Mouse (Mus musculus): Measurements from ENCODE around the gene Thumpd3. TPM values are rescaled to one million over a fixed set of nuclear protein-coding genes. Genes with fewer than 3 reads are reported as not detected.

The Thumpd3 gene
- polyA plus RNA-seq, 1 experiment from 2014 or later: 54.8 TPM

GRCm38 (mm10) chr6:113041215-113041990 is 4.6 kb upstream of the Thumpd3 start:
- Histone ChIP-seq H3K27me3 (ENCODE audit: insufficient read depth, poor library complexity, severe bottlenecking) (no peaks in the 10 kb centered on the region), H3K27ac (no peak overlapping the region), H3K4me1 (peaks cover 17% of the 10 kb centered on the region), H3K36me3 (no peaks in the 10 kb centered on the region), H3K4me3 (no peak overlapping the region), H3K9me3 (no peaks in the 10 kb centered on the region)
- DNase-seq (ENCODE audit: low spot score): peak; percentile 14
- 75% methylated on average over 11 of the region's 11 CpGs for WGBS

- Histone ChIP-seq H3K4me1 (peaks cover 20% of the 10 kb centered on the region), H3K4me3 (peak overlapping the region; percentile 76), H3K27me3 (ENCODE audit: insufficient read depth, poor library complexity, severe bottlenecking) (no peaks in the 10 kb centered on the region), H3K36me3 (peaks cover 21% of the 10 kb centered on the region), H3K9me3 (no peaks in the 10 kb centered on the region), H3K27ac (peak overlapping the region; percentile 92)
- DNase-seq (ENCODE audit: low spot score): peak; percentile 76
- under 1% methylated on average over 11 of the region's 11 CpGs for whole genome bisulfite sequencing
These were observed 450 bp upstream of the Thumpd3 start for GRCm38 (mm10) chr6:113045575-113045974.

GRCm38 (mm10) chr6:113047016-113047746 is 1.2 kb downstream of the Thumpd3 start:
- Histone ChIP-seq H3K9me3 (no peaks in the 10 kb centered on the region), H3K27ac (peak overlapping the region; percentile 92), H3K4me1 (peaks cover 20% of the 10 kb centered on the region), H3K36me3 (peaks cover 36% of the 10 kb centered on the region), H3K27me3 (ENCODE audit: insufficient read depth, poor library complexity, severe bottlenecking) (no peaks in the 10 kb centered on the region), H3K4me3 (peak overlapping the region; percentile 76)
- WGBS: 63% methylated on average over 15 of the region's 15 CpGs
- no peak for DNase-seq (ENCODE audit: low spot score)

GRCm38 (mm10) chr6:113048371-113048770 is 2.3 kb downstream of the Thumpd3 start:
- Histone ChIP-seq H3K36me3 (peaks cover 46% of the 10 kb centered on the region), H3K27me3 (ENCODE audit: insufficient read depth, poor library complexity, severe bottlenecking) (no peaks in the 10 kb centered on the region), H3K4me3 (no peak overlapping the region), H3K27ac (no peak overlapping the region), H3K9me3 (no peaks in the 10 kb centered on the region), H3K4me1 (peaks cover 20% of the 10 kb centered on the region)
- 92% methylated on average over 2 of the region's 2 CpGs for WGBS
- DNase-seq (ENCODE audit: low spot score): no peak

- H3K4me3 ChIP-seq: no peak overlapping the region
- DNase-seq (ENCODE audit: low spot score): no peak
- H3K4me1 ChIP-seq: peaks cover 20% of the 10 kb centered on the region
- WGBS: 84% methylated on average over 3 of the region's 3 CpGs
- H3K9me3 ChIP-seq: no peaks in the 10 kb centered on the region
- no peaks in the 10 kb centered on the region for H3K27me3 ChIP-seq (ENCODE audit: insufficient read depth, poor library complexity, severe bottlenecking)
- peaks cover 54% of the 10 kb centered on the region for H3K36me3 ChIP-seq
- H3K27ac ChIP-seq: no peak overlapping the region
These were observed 3.1 kb downstream of the Thumpd3 start for GRCm38 (mm10) chr6:113049159-113049558.

- Histone ChIP-seq H3K4me3 (no peak overlapping the region), H3K4me1 (no peaks in the 10 kb centered on the region), H3K27me3 (ENCODE audit: insufficient read depth, poor library complexity, severe bottlenecking) (no peaks in the 10 kb centered on the region), H3K27ac (no peak overlapping the region), H3K9me3 (no peaks in the 10 kb centered on the region), H3K36me3 (peaks cover 89% of the 10 kb centered on the region)
- DNase-seq (ENCODE audit: low spot score): no peak
- 76% methylated on average over 3 of the region's 3 CpGs for WGBS
These were observed 6.9 kb downstream of the Thumpd3 start for GRCm38 (mm10) chr6:113052972-113053371.

GRCm38 (mm10) chr6:113054552-113055107 is 8.6 kb downstream of the Thumpd3 start:
- DNase-seq (ENCODE audit: low spot score): no peak
- Histone ChIP-seq H3K27ac (no peak overlapping the region), H3K4me3 (no peak overlapping the region), H3K27me3 (ENCODE audit: insufficient read depth, poor library complexity, severe bottlenecking) (no peaks in the 10 kb centered on the region), H3K9me3 (no peaks in the 10 kb centered on the region), H3K36me3 (peaks cover 88% of the 10 kb centered on the region), H3K4me1 (no peaks in the 10 kb centered on the region)
- WGBS: 87% methylated on average over 6 of the region's 6 CpGs

GRCm38 (mm10) chr6:113060892-113061563 is 15.0 kb downstream of the Thumpd3 start:
- WGBS: 77% methylated on average over 1 of the region's 1 CpGs
- peaks cover 90% of the 10 kb centered on the region for H3K36me3 ChIP-seq

GRCm38 (mm10) chr6:113062253-113062652 is 16.2 kb downstream of the Thumpd3 start:
- 77% methylated on average over 3 of the region's 3 CpGs for WGBS
- Histone ChIP-seq H3K27ac (no peak overlapping the region), H3K36me3 (peaks cover 92% of the 10 kb centered on the region), H3K27me3 (ENCODE audit: insufficient read depth, poor library complexity, severe bottlenecking) (no peaks in the 10 kb centered on the region), H3K4me1 (no peaks in the 10 kb centered on the region), H3K4me3 (no peak overlapping the region), H3K9me3 (no peaks in the 10 kb centered on the region)
- no peak for DNase-seq (ENCODE audit: low spot score)

More at GRCm38 (mm10) chr6:113060892-113061563, 15.0 kb downstream of the Thumpd3 start:
- H3K9me3 ChIP-seq: no peaks in the 10 kb centered on the region
- H3K4me1 ChIP-seq: no peaks in the 10 kb centered on the region
- DNase-seq (ENCODE audit: low spot score): no peak
- H3K27me3 ChIP-seq (ENCODE audit: insufficient read depth, poor library complexity, severe bottlenecking): no peaks in the 10 kb centered on the region
- no peak overlapping the region for H3K27ac ChIP-seq
- no peak overlapping the region for H3K4me3 ChIP-seq

GRCm38 (mm10) chr6:113063363-113063762 is 17.3 kb downstream of the Thumpd3 start:
- 81% methylated on average over 10 of the region's 10 CpGs for WGBS
- H3K36me3 ChIP-seq: peaks cover 95% of the 10 kb centered on the region
- no peak overlapping the region for H3K4me3 ChIP-seq
- DNase-seq (ENCODE audit: low spot score): no peak
- no peak overlapping the region for H3K27ac ChIP-seq
- H3K9me3 ChIP-seq: no peaks in the 10 kb centered on the region
- H3K27me3 ChIP-seq (ENCODE audit: insufficient read depth, poor library complexity, severe bottlenecking): no peaks in the 10 kb centered on the region
- no peaks in the 10 kb centered on the region for H3K4me1 ChIP-seq

- peaks cover 92% of the 10 kb centered on the region for H3K36me3 ChIP-seq
- no peak overlapping the region for H3K4me3 ChIP-seq
- H3K4me1 ChIP-seq: no peaks in the 10 kb centered on the region
- 87% methylated on average over 3 of the region's 3 CpGs for WGBS
- H3K9me3 ChIP-seq: no peaks in the 10 kb centered on the region
- H3K27ac ChIP-seq: no peak overlapping the region
- no peak for DNase-seq (ENCODE audit: low spot score)
- no peaks in the 10 kb centered on the region for H3K27me3 ChIP-seq (ENCODE audit: insufficient read depth, poor library complexity, severe bottlenecking)
These were observed 19.2 kb downstream of the Thumpd3 start for GRCm38 (mm10) chr6:113065186-113065585.

- 96% methylated on average over 1 of the region's 1 CpGs for WGBS
- H3K4me3 ChIP-seq: no peak overlapping the region
- H3K27me3 ChIP-seq (ENCODE audit: insufficient read depth, poor library complexity, severe bottlenecking): no peaks in the 10 kb centered on the region
- H3K36me3 ChIP-seq: peaks cover 59% of the 10 kb centered on the region
- H3K4me1 ChIP-seq: no peaks in the 10 kb centered on the region; the same call in 1 of the 2 replicates
- no peak overlapping the region for H3K27ac ChIP-seq
- DNase-seq (ENCODE audit: low spot score): no peak
- H3K9me3 ChIP-seq: no peaks in the 10 kb centered on the region
These were observed 23.1 kb downstream of the Thumpd3 start for GRCm38 (mm10) chr6:113069154-113069553.

Measured in heart, embryonic 10.5 days (tissue).